Mouse (Mus musculus) E14TG2a.4 (cell line): ENCODE results near the gene Cpne5.

Source experiments
- CTCF ChIP-seq: conservative IDR thresholded peaks from 2 replicates; pipeline ENCODE4 v1.5.1; 2014; ENCODE audit warnings: low read length
- NANOG ChIP-seq: IDR thresholded peaks from 2 replicates; pipeline ENCODE4 v1.6.1; 2014; ENCODE audit warnings: borderline replicate concordance, low read length, mixed read lengths
- POU5F1 ChIP-seq: IDR thresholded peaks from 2 replicates; pipeline ENCODE4 v1.6.1; 2014; ENCODE audit warnings: low read length, borderline replicate concordance

GRCm38 (mm10) chr17:29237267-29237771 lies 648 bp downstream of the Cpne5 start:
- TF ChIP-seq CTCF (no peak), POU5F1 (no peak), NANOG (no peak)
